Mouse (Mus musculus): ENCODE measurements around the gene Rln3. TPM values are rescaled to one million over a fixed set of nuclear protein-coding genes. Genes with fewer than 3 reads are reported as not detected.
A peak's percentile ranks its signal among the peaks of the same experiment; 100 is the strongest.

Gene Rln3
- polyA plus RNA-seq, 1 experiment from 2014 or later, result not detected

- no peak overlapping the region for H3K9ac ChIP-seq (ENCODE audit: low read depth, low read length)
- H3K9me3 ChIP-seq (ENCODE audit: control insufficient read depth, low read length), result no peaks in the 10 kb centered on the region
- no peaks in the 10 kb centered on the region for H3K4me1 ChIP-seq (replicated peaks; ENCODE audit: control insufficient read depth, insufficient read depth, low read length)
- ATAC-seq (replicated peaks; ENCODE audit: low FRiP score) (peak; percentile 36; the same call in 1 of the 2 replicates), DNase-seq (ENCODE audit: low spot score) (peak; percentile 70)
- 12% methylated on average over 5 of the region's 5 CpGs for WGBS
- H3K4me3 ChIP-seq (ENCODE audit: low read depth, low read length), result no peak overlapping the region
- no peaks in the 10 kb centered on the region for H3K36me3 ChIP-seq (ENCODE audit: control insufficient read depth, insufficient read depth, low read length)
- H3K27me3 ChIP-seq (replicated peaks; ENCODE audit: control insufficient read depth, insufficient read depth, low read length), result peaks cover 36% of the 10 kb centered on the region
- no peak overlapping the region for H3K4me2 ChIP-seq
- no peak overlapping the region for H3K27ac ChIP-seq (ENCODE audit: low read depth, low read length)
These were observed 5.8 kb downstream of the Rln3 start for GRCm38 (mm10) chr8:84039050-84039449.

- no peak overlapping the region for H3K4me2 ChIP-seq
- H3K4me1 ChIP-seq (replicated peaks; ENCODE audit: control insufficient read depth, insufficient read depth, low read length), result no peaks in the 10 kb centered on the region
- no peaks in the 10 kb centered on the region for H3K9me3 ChIP-seq (ENCODE audit: control insufficient read depth, low read length)
- DNase-seq (ENCODE audit: low spot score) (no peak), ATAC-seq (replicated peaks; ENCODE audit: low FRiP score) (no peak)
- no peaks in the 10 kb centered on the region for H3K36me3 ChIP-seq (ENCODE audit: control insufficient read depth, insufficient read depth, low read length)
- H3K9ac ChIP-seq (ENCODE audit: low read depth, low read length), result no peak overlapping the region
- H3K27me3 ChIP-seq (replicated peaks; ENCODE audit: control insufficient read depth, insufficient read depth, low read length), result peaks cover 25% of the 10 kb centered on the region
- 72% methylated on average over 5 of the region's 5 CpGs for WGBS
- no peak overlapping the region for H3K27ac ChIP-seq (ENCODE audit: low read depth, low read length)
- H3K4me3 ChIP-seq (ENCODE audit: low read depth, low read length), result no peak overlapping the region
These were observed 6.8 kb downstream of the Rln3 start for GRCm38 (mm10) chr8:84038015-84038414.

GRCm38 (mm10) chr8:84032777-84033176 is 12.0 kb downstream of the Rln3 start:
- DNase-seq (ENCODE audit: low spot score), result no peak
- Histone ChIP-seq H3K36me3 (ENCODE audit: control insufficient read depth, insufficient read depth, low read length) (no peaks in the 10 kb centered on the region), H3K27ac (ENCODE audit: low read depth, low read length) (no peak overlapping the region), H3K4me2 (no peak overlapping the region), H3K4me3 (ENCODE audit: low read depth, low read length) (no peak overlapping the region), H3K27me3 (replicated peaks; ENCODE audit: control insufficient read depth, insufficient read depth, low read length) (peaks cover 6% of the 10 kb centered on the region), H3K9ac (ENCODE audit: low read depth, low read length) (no peak overlapping the region), H3K4me1 (replicated peaks; ENCODE audit: control insufficient read depth, insufficient read depth, low read length) (no peaks in the 10 kb centered on the region), H3K9me3 (ENCODE audit: control insufficient read depth, low read length) (no peaks in the 10 kb centered on the region)
- no peak for ATAC-seq (replicated peaks; ENCODE audit: low FRiP score)
- WGBS, result 67% methylated on average over 4 of the region's 4 CpGs

GRCm38 (mm10) chr8:84029272-84029671 is 15.5 kb downstream of the Rln3 start:
- no peak overlapping the region for H3K27ac ChIP-seq (ENCODE audit: low read depth, low read length)
- no peaks in the 10 kb centered on the region for H3K9me3 ChIP-seq (ENCODE audit: control insufficient read depth, low read length)
- no peak for ATAC-seq (replicated peaks; ENCODE audit: low FRiP score)
- H3K4me3 ChIP-seq (ENCODE audit: low read depth, low read length), result no peak overlapping the region
- H3K36me3 ChIP-seq (ENCODE audit: control insufficient read depth, insufficient read depth, low read length), result no peaks in the 10 kb centered on the region
- H3K9ac ChIP-seq (ENCODE audit: low read depth, low read length), result no peak overlapping the region
- no peak for DNase-seq (ENCODE audit: low spot score)
- peaks cover 35% of the 10 kb centered on the region for H3K27me3 ChIP-seq (replicated peaks; ENCODE audit: control insufficient read depth, insufficient read depth, low read length)
- H3K4me1 ChIP-seq (replicated peaks; ENCODE audit: control insufficient read depth, insufficient read depth, low read length), result peaks cover 7% of the 10 kb centered on the region; the same call in 1 of the 2 replicates
- WGBS, result 82% methylated on average over 5 of the region's 5 CpGs
- no peak overlapping the region for H3K4me2 ChIP-seq

GRCm38 (mm10) chr8:84027449-84027848 is 17.4 kb downstream of the Rln3 start:
- no peak overlapping the region for H3K9ac ChIP-seq (ENCODE audit: low read depth, low read length)
- H3K4me2 ChIP-seq, result no peak overlapping the region
- no peak overlapping the region for H3K27ac ChIP-seq (ENCODE audit: low read depth, low read length)
- H3K4me3 ChIP-seq (ENCODE audit: low read depth, low read length), result no peak overlapping the region
- WGBS, result 8% methylated on average over 10 of the region's 10 CpGs
- peaks cover 14% of the 10 kb centered on the region; the same call in 1 of the 2 replicates for H3K4me1 ChIP-seq (replicated peaks; ENCODE audit: control insufficient read depth, insufficient read depth, low read length)
- H3K9me3 ChIP-seq (ENCODE audit: control insufficient read depth, low read length), result no peaks in the 10 kb centered on the region
- ATAC-seq (replicated peaks; ENCODE audit: low FRiP score) (no peak), DNase-seq (ENCODE audit: low spot score) (no peak)
- H3K36me3 ChIP-seq (ENCODE audit: control insufficient read depth, insufficient read depth, low read length), result no peaks in the 10 kb centered on the region
- peaks cover 38% of the 10 kb centered on the region for H3K27me3 ChIP-seq (replicated peaks; ENCODE audit: control insufficient read depth, insufficient read depth, low read length)

GRCm38 (mm10) chr8:84025863-84026262 is 18.9 kb downstream of the Rln3 start:
- H3K4me2 ChIP-seq, result peak overlapping the region; percentile 75
- ATAC-seq (replicated peaks; ENCODE audit: low FRiP score) (peak; percentile 68), DNase-seq (ENCODE audit: low spot score) (no peak)
- H3K9ac ChIP-seq (ENCODE audit: low read depth, low read length), result no peak overlapping the region
- no peaks in the 10 kb centered on the region for H3K9me3 ChIP-seq (ENCODE audit: control insufficient read depth, low read length)
- WGBS, result 1% methylated on average over 41 of the region's 41 CpGs
- no peak overlapping the region for H3K27ac ChIP-seq (ENCODE audit: low read depth, low read length)
- peaks cover 19% of the 10 kb centered on the region for H3K4me1 ChIP-seq (replicated peaks; ENCODE audit: control insufficient read depth, insufficient read depth, low read length)
- no peaks in the 10 kb centered on the region for H3K36me3 ChIP-seq (ENCODE audit: control insufficient read depth, insufficient read depth, low read length)
- H3K4me3 ChIP-seq (ENCODE audit: low read depth, low read length), result peak overlapping the region; percentile 49
- peaks cover 50% of the 10 kb centered on the region for H3K27me3 ChIP-seq (replicated peaks; ENCODE audit: control insufficient read depth, insufficient read depth, low read length)

- no peak for ATAC-seq (replicated peaks; ENCODE audit: low FRiP score)
- H3K4me2 ChIP-seq, result no peak overlapping the region
- no peak overlapping the region for H3K4me3 ChIP-seq (ENCODE audit: low read depth, low read length)
- H3K27me3 ChIP-seq (replicated peaks; ENCODE audit: control insufficient read depth, insufficient read depth, low read length), result peaks cover 58% of the 10 kb centered on the region
- H3K9me3 ChIP-seq (ENCODE audit: control insufficient read depth, low read length), result no peaks in the 10 kb centered on the region
- no peaks in the 10 kb centered on the region for H3K36me3 ChIP-seq (ENCODE audit: control insufficient read depth, insufficient read depth, low read length)
- peaks cover 19% of the 10 kb centered on the region for H3K4me1 ChIP-seq (replicated peaks; ENCODE audit: control insufficient read depth, insufficient read depth, low read length)
- H3K27ac ChIP-seq (ENCODE audit: low read depth, low read length), result no peak overlapping the region
- 15% methylated on average over 10 of the region's 10 CpGs for WGBS
- H3K9ac ChIP-seq (ENCODE audit: low read depth, low read length), result no peak overlapping the region
- DNase-seq (ENCODE audit: low spot score), result no peak
These were observed 20.6 kb downstream of the Rln3 start for GRCm38 (mm10) chr8:84024171-84024570.

GRCm38 (mm10) chr8:84023631-84024030 is 21.2 kb downstream of the Rln3 start:
- Histone ChIP-seq H3K4me2 (no peak overlapping the region), H3K27ac (ENCODE audit: low read depth, low read length) (no peak overlapping the region), H3K4me3 (ENCODE audit: low read depth, low read length) (no peak overlapping the region)

GRCm38 (mm10) chr8:84023085-84023484 is 21.7 kb downstream of the Rln3 start:
- peaks cover 56% of the 10 kb centered on the region for H3K27me3 ChIP-seq (replicated peaks; ENCODE audit: control insufficient read depth, insufficient read depth, low read length)
- H3K4me3 ChIP-seq (ENCODE audit: low read depth, low read length), result no peak overlapping the region
- WGBS, result 23% methylated on average over 5 of the region's 5 CpGs
- H3K4me1 ChIP-seq (replicated peaks; ENCODE audit: control insufficient read depth, insufficient read depth, low read length), result peaks cover 19% of the 10 kb centered on the region
- no peak for DNase-seq (ENCODE audit: low spot score)
- no peak overlapping the region for H3K9ac ChIP-seq (ENCODE audit: low read depth, low read length)
- H3K36me3 ChIP-seq (ENCODE audit: control insufficient read depth, insufficient read depth, low read length), result no peaks in the 10 kb centered on the region
- no peak overlapping the region for H3K4me2 ChIP-seq
- H3K27ac ChIP-seq (ENCODE audit: low read depth, low read length), result no peak overlapping the region
- H3K9me3 ChIP-seq (ENCODE audit: control insufficient read depth, low read length), result no peaks in the 10 kb centered on the region
- no peak for ATAC-seq (replicated peaks; ENCODE audit: low FRiP score)

More at GRCm38 (mm10) chr8:84023631-84024030, 21.2 kb downstream of the Rln3 start:
- Histone ChIP-seq H3K36me3 (ENCODE audit: control insufficient read depth, insufficient read depth, low read length) (no peaks in the 10 kb centered on the region), H3K27me3 (replicated peaks; ENCODE audit: control insufficient read depth, insufficient read depth, low read length) (peaks cover 58% of the 10 kb centered on the region), H3K4me1 (replicated peaks; ENCODE audit: control insufficient read depth, insufficient read depth, low read length) (peaks cover 19% of the 10 kb centered on the region), H3K9me3 (ENCODE audit: control insufficient read depth, low read length) (no peaks in the 10 kb centered on the region), H3K9ac (ENCODE audit: low read depth, low read length) (no peak overlapping the region)
- WGBS, result 70% methylated on average over 1 of the region's 1 CpGs
- ATAC-seq (replicated peaks; ENCODE audit: low FRiP score), result no peak
- DNase-seq (ENCODE audit: low spot score), result no peak

Data from liver, embryonic 11.5 days (tissue).